Mouse (Mus musculus): ENCODE data around the gene Clec9a. TPM values are rescaled to one million over a fixed set of nuclear protein-coding genes. Genes with fewer than 3 reads are reported as not detected.

Clec9a gene
- polyA plus RNA-seq, 2 experiments: 0.07 to 0.08 TPM

DNA sequence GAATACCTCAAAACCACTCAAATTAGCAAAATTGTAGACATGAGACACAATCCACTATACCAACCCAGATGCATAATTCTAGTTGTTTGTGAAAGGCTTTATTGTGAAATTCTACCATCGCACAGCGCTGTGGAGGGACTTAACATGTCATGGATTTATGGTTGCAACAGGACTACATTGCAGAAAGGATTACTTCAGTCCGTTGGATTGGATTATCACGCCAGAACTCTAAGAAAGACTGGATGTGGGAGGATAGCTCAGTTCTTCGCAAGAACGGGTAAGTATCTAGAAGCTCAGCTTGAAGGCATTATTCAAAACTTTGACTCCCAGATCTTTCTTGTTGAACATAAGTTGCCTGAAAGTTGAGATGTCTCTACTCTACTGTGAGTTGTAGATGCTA is 5.3 kb upstream of the Clec9a start:
- ATAC-seq (ENCODE audit: low FRiP score, low read depth) (no peak), DNase-seq (ENCODE audit: low spot score) (no peak)
- Histone ChIP-seq H3K36me3 (ENCODE audit: control insufficient read depth, insufficient read depth, low read length) (no peaks in the 10 kb centered on the region), H3K9me3 (ENCODE audit: control insufficient read depth, low read length) (no peaks in the 10 kb centered on the region), H3K9ac (ENCODE audit: low read depth, low read length, severe bottlenecking) (no peak overlapping the region), H3K4me2 (replicated peaks; ENCODE audit: low read depth, low read length, severe bottlenecking) (no peak overlapping the region), H3K4me1 (ENCODE audit: control insufficient read depth, insufficient read depth, low read length) (no peaks in the 10 kb centered on the region), H3K27me3 (ENCODE audit: control insufficient read depth, insufficient read depth, low read length) (no peaks in the 10 kb centered on the region), H3K27ac (replicated peaks; ENCODE audit: low read depth, low read length) (no peak overlapping the region), H3K4me3 (replicated peaks; ENCODE audit: low read length) (no peak overlapping the region)
- WGBS: 82% methylated on average over 6 of the region's 6 CpGs
- no peak for TF ChIP-seq POLR2A (IDR thresholded peaks at IDR 0.05; ENCODE audit: borderline replicate concordance, extremely low read depth, insufficient read depth, insufficient read length)

DNA sequence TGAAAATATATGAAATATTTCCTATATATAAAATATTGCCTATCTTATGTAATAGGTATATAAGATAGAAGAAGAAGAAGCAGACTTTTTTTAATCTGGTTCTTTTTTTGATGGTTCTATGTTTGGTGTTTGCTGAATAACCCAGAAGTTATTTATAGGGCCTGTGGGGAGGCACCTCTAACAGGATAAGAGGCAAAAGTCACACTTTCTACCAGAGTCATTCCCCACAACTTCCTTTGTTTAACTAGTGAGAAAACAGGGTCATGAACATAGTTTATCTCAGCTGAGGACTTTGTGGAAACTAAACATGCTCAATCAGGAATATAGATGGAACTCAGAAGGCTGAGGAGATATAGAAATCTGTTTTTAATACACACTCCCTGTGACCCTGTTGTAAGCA is 2.7 kb upstream of the Clec9a start:
- DNase-seq (ENCODE audit: low spot score): no peak
- Histone ChIP-seq H3K4me1 (ENCODE audit: control insufficient read depth, insufficient read depth, low read length) (no peaks in the 10 kb centered on the region), H3K4me2 (replicated peaks; ENCODE audit: low read depth, low read length, severe bottlenecking) (no peak overlapping the region), H3K4me3 (replicated peaks; ENCODE audit: low read length) (no peak overlapping the region), H3K27me3 (ENCODE audit: control insufficient read depth, insufficient read depth, low read length) (no peaks in the 10 kb centered on the region), H3K9ac (ENCODE audit: low read depth, low read length, severe bottlenecking) (no peak overlapping the region), H3K9me3 (ENCODE audit: control insufficient read depth, low read length) (no peaks in the 10 kb centered on the region), H3K27ac (replicated peaks; ENCODE audit: low read depth, low read length) (no peak overlapping the region), H3K36me3 (ENCODE audit: control insufficient read depth, insufficient read depth, low read length) (no peaks in the 10 kb centered on the region)
- no peak for TF ChIP-seq POLR2A (IDR thresholded peaks at IDR 0.05; ENCODE audit: borderline replicate concordance, extremely low read depth, insufficient read depth, insufficient read length)
- ATAC-seq (ENCODE audit: low FRiP score, low read depth): no peak

DNA sequence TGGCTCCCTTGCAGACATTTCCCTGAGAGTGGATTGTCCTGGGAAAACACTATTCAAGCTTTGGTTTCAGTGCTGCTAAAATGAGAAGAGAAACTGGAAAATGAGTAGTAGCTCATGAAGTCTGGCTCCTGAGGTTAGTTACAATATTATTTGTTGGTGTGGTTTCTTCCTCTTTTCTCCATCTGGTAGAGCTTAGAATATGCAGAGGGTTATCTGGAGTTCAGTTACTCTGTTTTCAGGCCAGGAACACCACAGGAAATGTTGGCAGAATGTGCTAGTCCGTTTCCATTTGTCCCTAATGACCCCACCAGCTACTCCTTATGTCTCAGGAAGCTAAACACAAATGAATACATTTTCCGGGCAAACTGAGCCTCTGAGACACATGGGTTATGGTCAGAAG is 1.3 kb upstream of the Clec9a start:
- DNase-seq (ENCODE audit: low spot score) (no peak), ATAC-seq (ENCODE audit: low FRiP score, low read depth) (no peak)
- Histone ChIP-seq H3K4me3 (replicated peaks; ENCODE audit: low read length) (no peak overlapping the region), H3K27ac (replicated peaks; ENCODE audit: low read depth, low read length) (no peak overlapping the region), H3K4me1 (ENCODE audit: control insufficient read depth, insufficient read depth, low read length) (no peaks in the 10 kb centered on the region), H3K27me3 (ENCODE audit: control insufficient read depth, insufficient read depth, low read length) (no peaks in the 10 kb centered on the region), H3K36me3 (ENCODE audit: control insufficient read depth, insufficient read depth, low read length) (no peaks in the 10 kb centered on the region), H3K9ac (ENCODE audit: low read depth, low read length, severe bottlenecking) (no peak overlapping the region), H3K9me3 (ENCODE audit: control insufficient read depth, low read length) (no peaks in the 10 kb centered on the region), H3K4me2 (replicated peaks; ENCODE audit: low read depth, low read length, severe bottlenecking) (no peak overlapping the region)
- WGBS: 40% methylated on average over 2 of the region's 2 CpGs
- no peak for TF ChIP-seq POLR2A (IDR thresholded peaks at IDR 0.05; ENCODE audit: borderline replicate concordance, extremely low read depth, insufficient read depth, insufficient read length)

DNA sequence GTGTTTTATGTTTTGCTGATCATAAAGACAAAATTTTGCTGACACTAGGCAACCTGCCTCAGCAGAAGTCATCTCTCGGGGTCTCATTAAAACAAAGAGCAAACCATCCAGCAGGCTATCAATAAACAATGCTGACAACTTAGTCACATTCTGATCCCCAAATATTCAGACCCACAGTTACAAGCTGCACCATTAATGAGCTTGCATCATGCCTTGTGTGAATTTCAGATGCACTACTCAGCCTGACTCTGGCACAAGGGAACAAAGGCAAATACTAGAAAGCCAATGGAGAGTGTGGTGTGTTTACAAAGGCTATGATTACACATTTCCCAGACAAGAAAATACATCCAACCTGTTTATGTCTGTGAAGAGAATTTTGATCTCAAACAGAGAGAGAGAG is 5.5 kb downstream of the Clec9a start:
- no peaks in the 10 kb centered on the region for H3K27me3 ChIP-seq (ENCODE audit: control insufficient read depth, insufficient read depth, low read length)
- 72% methylated on average over 1 of the region's 1 CpGs for WGBS

GRCm38 (mm10) chr6:129422311-129422710 is 13.6 kb downstream of the Clec9a start:
- Histone ChIP-seq H3K9ac (ENCODE audit: low read depth, low read length, severe bottlenecking) (no peak overlapping the region), H3K4me3 (replicated peaks; ENCODE audit: low read length) (no peak overlapping the region), H3K27ac (replicated peaks; ENCODE audit: low read depth, low read length) (no peak overlapping the region), H3K36me3 (ENCODE audit: control insufficient read depth, insufficient read depth, low read length) (no peaks in the 10 kb centered on the region), H3K27me3 (ENCODE audit: control insufficient read depth, insufficient read depth, low read length) (no peaks in the 10 kb centered on the region), H3K4me1 (ENCODE audit: control insufficient read depth, insufficient read depth, low read length) (peaks cover 8% of the 10 kb centered on the region), H3K9me3 (ENCODE audit: control insufficient read depth, low read length) (no peaks in the 10 kb centered on the region), H3K4me2 (replicated peaks; ENCODE audit: low read depth, low read length, severe bottlenecking) (no peak overlapping the region)
- no peak for ATAC-seq (ENCODE audit: low FRiP score, low read depth)
- DNase-seq (ENCODE audit: low spot score): no peak
- no peak for TF ChIP-seq POLR2A (IDR thresholded peaks at IDR 0.05; ENCODE audit: borderline replicate concordance, extremely low read depth, insufficient read depth, insufficient read length)
- 88% methylated on average over 3 of the region's 3 CpGs for WGBS

More for the DNA sequence above, 5.5 kb downstream of the Clec9a start:
- Histone ChIP-seq H3K9ac (ENCODE audit: low read depth, low read length, severe bottlenecking) (no peak overlapping the region), H3K36me3 (ENCODE audit: control insufficient read depth, insufficient read depth, low read length) (no peaks in the 10 kb centered on the region), H3K4me2 (replicated peaks; ENCODE audit: low read depth, low read length, severe bottlenecking) (no peak overlapping the region), H3K4me1 (ENCODE audit: control insufficient read depth, insufficient read depth, low read length) (no peaks in the 10 kb centered on the region), H3K27ac (replicated peaks; ENCODE audit: low read depth, low read length) (no peak overlapping the region), H3K4me3 (replicated peaks; ENCODE audit: low read length) (no peak overlapping the region), H3K9me3 (ENCODE audit: control insufficient read depth, low read length) (no peaks in the 10 kb centered on the region)
- no peak for TF ChIP-seq POLR2A (IDR thresholded peaks at IDR 0.05; ENCODE audit: borderline replicate concordance, extremely low read depth, insufficient read depth, insufficient read length)
- no peak for ATAC-seq (ENCODE audit: low FRiP score, low read depth)
- no peak for DNase-seq (ENCODE audit: low spot score)

Measured in limb, embryonic 14.5 days (tissue).